Mouse (Mus musculus): ENCODE data around the gene Cd27. TPM values are rescaled to one million over a fixed set of nuclear protein-coding genes. Genes with fewer than 3 reads are reported as not detected.

Cd27 gene
- total RNA-seq, 1 experiment from 2014 or later = 196 TPM

DNA sequence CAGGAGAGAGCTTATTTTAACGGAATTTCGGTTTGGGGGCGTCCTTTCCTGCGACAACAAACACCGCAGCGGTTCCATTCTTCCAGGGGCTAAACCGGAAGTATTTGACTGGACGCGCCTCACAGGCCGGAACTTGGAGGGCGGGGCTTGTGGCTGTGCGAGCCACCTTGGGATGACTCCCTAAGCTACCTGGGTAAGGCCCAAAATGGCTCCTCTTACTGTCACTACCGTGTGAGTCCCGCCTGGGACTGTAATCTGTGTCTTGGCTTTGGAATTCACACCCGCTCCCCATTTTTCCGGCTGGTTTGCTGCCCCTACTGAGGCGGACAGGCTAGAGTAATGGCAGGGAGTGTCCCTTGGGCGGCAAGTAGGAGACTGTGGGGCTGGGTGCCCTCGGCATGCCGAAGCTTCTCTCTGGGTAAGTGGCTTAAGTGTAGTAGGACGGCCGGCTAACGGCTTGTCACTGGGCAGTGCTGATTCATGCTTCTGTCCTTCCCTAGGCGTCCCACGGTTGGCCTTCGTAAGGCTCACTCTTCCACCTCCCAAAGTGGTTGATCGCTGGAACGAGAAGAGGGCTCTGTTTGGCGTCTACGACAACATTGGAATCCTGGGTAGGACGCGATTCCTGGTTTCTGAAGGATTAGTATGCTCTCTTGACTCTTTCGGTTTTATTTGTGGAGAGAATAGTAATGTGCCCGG lies 44.6 kb downstream of the Cd27 start:
- peak; percentile 76 to 78 for ATAC-seq (replicated peaks in 1 of 2; ENCODE audit: insufficient read depth in 1 of 2, low FRiP score in 2 of 2, low TSS enrichment in 1 of 2, low read depth in 1 of 2, poor library complexity in 2 of 2, severe bottlenecking in 2 of 2)

DNA sequence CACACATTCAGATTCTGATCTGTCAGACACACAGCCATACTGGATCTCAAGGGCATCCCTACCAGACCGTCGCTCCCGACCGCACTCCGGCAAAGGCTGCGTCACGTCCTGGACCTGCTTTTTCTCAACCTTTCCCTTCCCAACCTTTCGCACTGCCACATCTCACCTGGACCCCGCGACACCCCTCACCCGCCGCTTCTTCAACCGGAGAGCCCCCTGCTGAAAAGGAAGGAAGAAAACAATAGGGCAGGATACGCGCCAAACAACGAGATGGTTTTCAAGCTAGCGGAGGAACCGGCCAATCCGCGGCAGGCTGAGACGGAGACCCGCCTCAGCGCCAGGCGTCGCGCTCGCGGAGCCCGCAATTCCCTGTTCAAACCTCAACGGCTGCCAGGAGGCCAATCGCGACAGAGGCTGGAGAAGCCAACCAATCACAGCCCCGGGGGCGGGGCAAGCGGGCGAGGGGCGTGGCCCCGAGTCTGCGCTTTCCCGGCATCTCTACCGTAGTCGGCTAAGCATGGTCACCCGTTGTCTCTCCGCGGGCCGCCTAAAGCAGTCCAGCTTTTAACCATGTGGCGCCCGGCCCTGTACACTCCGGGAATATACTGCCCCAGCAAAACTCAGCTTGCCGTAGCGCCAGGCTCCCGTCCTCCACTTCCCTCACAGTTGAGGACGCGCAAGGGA lies 45.3 kb downstream of the Cd27 start, which contains the start of the genes Ncapd2 and Mrpl51:
Ncapd2 (minus strand) TSS at position 370 of the 684 bp plus-strand sequence.
Mrpl51 (plus strand) TSS at position 470 of the 684 bp plus-strand sequence.
- peak; percentile 95 to 96 for ATAC-seq (replicated peaks in 1 of 2; ENCODE audit: insufficient read depth in 1 of 2, low FRiP score in 2 of 2, low TSS enrichment in 1 of 2, low read depth in 1 of 2, poor library complexity in 2 of 2, severe bottlenecking in 2 of 2)

DNA sequence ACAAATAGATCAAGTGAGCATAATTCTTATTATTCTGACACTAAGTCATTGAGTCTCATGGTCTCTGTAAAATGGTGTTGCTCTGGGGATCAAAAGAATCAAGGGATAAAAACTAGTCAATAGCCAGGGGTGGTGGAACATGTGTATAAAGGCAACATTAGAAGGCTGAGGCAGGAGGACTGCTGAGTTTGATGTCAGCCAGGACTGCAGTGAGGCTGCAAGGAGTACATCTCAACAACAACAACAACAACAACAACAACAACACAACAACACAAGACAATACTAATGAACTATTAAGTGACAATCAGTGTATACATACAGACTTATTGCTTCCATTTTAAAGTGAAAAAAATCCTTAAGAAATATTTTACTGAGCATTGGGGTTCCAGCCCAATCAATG lies 46.0 kb downstream of the Cd27 start:
- ATAC-seq (replicated peaks in 1 of 2; ENCODE audit: insufficient read depth in 1 of 2, low FRiP score in 2 of 2, low TSS enrichment in 1 of 2, low read depth in 1 of 2, poor library complexity in 2 of 2, severe bottlenecking in 2 of 2) = no peak

DNA sequence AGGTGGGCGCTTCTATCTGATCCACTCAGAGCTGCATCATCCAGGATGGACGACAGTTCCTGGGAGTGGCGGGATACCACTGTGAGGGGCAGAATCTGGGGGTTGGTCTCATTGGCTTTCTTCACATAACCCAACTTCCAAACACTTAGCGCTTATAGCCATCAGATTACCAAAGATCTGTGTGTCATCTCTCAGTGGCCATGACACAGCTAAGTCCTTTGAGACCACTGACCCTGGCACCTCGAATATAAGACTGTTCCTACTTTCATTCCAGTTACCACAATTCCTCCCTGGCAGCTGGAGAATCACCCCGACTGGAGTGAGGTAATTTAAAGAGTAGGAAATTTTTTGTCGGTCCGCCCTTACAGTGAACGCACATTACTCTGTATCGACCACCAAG lies 50.6 kb downstream of the Cd27 start:
- ATAC-seq (replicated peaks in 1 of 2; ENCODE audit: insufficient read depth in 1 of 2, low FRiP score in 2 of 2, low TSS enrichment in 1 of 2, low read depth in 1 of 2, poor library complexity in 2 of 2, severe bottlenecking in 2 of 2) = no peak

Other genes with a start within 250 kb of the Cd27 start
- gene Pianp, start 240.3 kb downstream of the Cd27 start, total RNA-seq (2017) = not detected in 2 replicates
- 29.0 and 29.2 TPM in 2 replicates for gene Zfp384, start 227.9 kb downstream of the Cd27 start, total RNA-seq (2017)
- 92.9 and 101 TPM in 2 replicates for gene Ing4, start 197.2 kb downstream of the Cd27 start, total RNA-seq (2017)
- gene Acrbp, start 187.3 kb downstream of the Cd27 start, total RNA-seq (2017) = 7.6 and 7.8 TPM in 2 replicates
- gene Lpar5, start 169.1 kb downstream of the Cd27 start, total RNA-seq (2017) = 8.0 and 8.8 TPM in 2 replicates
- gene Chd4, start 141.0 kb downstream of the Cd27 start, total RNA-seq (2017) = 499 and 599 TPM in 2 replicates
- gene Nop2, start 105.1 kb downstream of the Cd27 start, total RNA-seq (2017) = 58.8 and 63.4 TPM in 2 replicates
- 13.3 and 14.2 TPM in 2 replicates for gene Iffo1, start 91.8 kb downstream of the Cd27 start, total RNA-seq (2017)
- gene Gapdh, start 70.5 kb downstream of the Cd27 start, total RNA-seq (2017) = 727 and 879 TPM in 2 replicates
- 199 and 281 TPM in 2 replicates for gene Ncapd2, start 45.3 kb downstream of the Cd27 start, total RNA-seq (2017)
- gene Mrpl51, start 45.2 kb downstream of the Cd27 start, total RNA-seq (2017) = 72.6 and 78.6 TPM in 2 replicates
- gene Vamp1, start 21.5 kb downstream of the Cd27 start, total RNA-seq (2017) = 7.7 and 13.7 TPM in 2 replicates
- gene Tapbpl, start 5.2 kb downstream of the Cd27 start, total RNA-seq (2017) = 23.1 and 29.7 TPM in 2 replicates
- not detected in 2 replicates for gene Tuba3a, start 49.0 kb upstream of the Cd27 start, total RNA-seq (2017)
- 18.6 and 68.1 TPM in 2 replicates for gene Ltbr, start 76.9 kb upstream of the Cd27 start, total RNA-seq (2017)
- 0.79 and 1.1 TPM in 2 replicates for gene Scnn1a, start 83.6 kb upstream of the Cd27 start, total RNA-seq (2017)
- 27.6 and 47.9 TPM in 2 replicates for gene Tnfrsf1a, start 112.4 kb upstream of the Cd27 start, total RNA-seq (2017)
- gene Plekhg6, start 143.8 kb upstream of the Cd27 start, total RNA-seq (2017) = 0.19 and 0.25 TPM in 2 replicates

All from hematopoietic stem cell, adult 5-6 weeks (primary cell).